Mouse (Mus musculus) olfactory bulb, adult 2 months (tissue): ENCODE data around the gene Sgms2. TPM values are rescaled to one million over a fixed set of nuclear protein-coding genes. Genes with fewer than 3 reads are reported as not detected.

ENCODE experiments used
- H3K27ac ChIP-seq: fragments of 200-500 bp; 2 replicates; pipeline ENCODE4 v1.5.1; 2012; ENCODE audit warnings: low read depth, low read length; ENCODE audit not compliant: insufficient read depth
- H3K4me1 ChIP-seq: fragments of 200-500 bp; 2 replicates; pipeline ENCODE4 v1.6.1; 2012; ENCODE audit warnings: low read length; ENCODE audit not compliant: control insufficient read depth, insufficient read depth
- H3K4me3 ChIP-seq: fragments of 200-500 bp; 2 replicates; pipeline ENCODE4 v1.5.1; 2012; ENCODE audit warnings: mild to moderate bottlenecking, low read depth, low read length, moderate library complexity; ENCODE audit not compliant: insufficient read depth
- CTCF ChIP-seq: fragments of 200-500 bp; IDR thresholded peaks from 2 replicates; pipeline ENCODE4 v1.5.1; 2012; ENCODE audit warnings: low read depth, mild to moderate bottlenecking, low read length, moderate library complexity; ENCODE audit not compliant: insufficient read depth
- POLR2A ChIP-seq: fragments of 200-500 bp; IDR thresholded peaks from 2 replicates; pipeline ENCODE4 v1.6.1; 2012; ENCODE audit warnings: mild to moderate bottlenecking, low read depth, low read length, moderate library complexity; ENCODE audit not compliant: insufficient read depth
- WGBS: fragments of 180-500 bp; shearing (Covaris S2); methylation state at CpG from one replicate; pipeline ENCODE4 v1.1.7; 2018; 5-methylcytosine and 5-hydroxymethylcytosine counted together
- polyA plus RNA-seq: library from polyadenylated mRNA; stranded (reverse); fragments of >200 nt; gene quantifications from 2 replicates; pipeline ENCODE4 v1.2.4, GENCODE M21; 2012; ENCODE audit warnings: low replicate concordance; ENCODE audit not compliant: missing spikeins, insufficient read depth, insufficient read length

Sgms2 gene
- polyA plus RNA-seq, 1 experiment: not detected

GRCm38 (mm10) chr3:131310572-131310971, 180.6 kb downstream of the Sgms2 start:
- Histone ChIP-seq H3K4me1 (no peaks in the 10 kb centered on the region), H3K4me3 (no peak overlapping the region), H3K27ac (no peak overlapping the region)
- WGBS: 96% methylated on average over 4 of the region's 4 CpGs
- TF ChIP-seq CTCF: no peak
- TF ChIP-seq POLR2A: no peak

- Histone ChIP-seq H3K27ac (no peak overlapping the region), H3K4me3 (no peak overlapping the region), H3K4me1 (no peaks in the 10 kb centered on the region)
- WGBS: 92% methylated on average over 3 of the region's 3 CpGs
- TF ChIP-seq POLR2A (no peak), CTCF (no peak)
Measured at GRCm38 (mm10) chr3:131307811-131308210, 183.4 kb downstream of the Sgms2 start.

- TF ChIP-seq CTCF (no peak), POLR2A (no peak)
- Histone ChIP-seq H3K4me3 (no peak overlapping the region), H3K4me1 (peaks cover 1% of the 10 kb centered on the region; the same call in 1 of the 2 replicates), H3K27ac (no peak overlapping the region)
- 96% methylated on average over 7 of the region's 7 CpGs for WGBS
Measured at GRCm38 (mm10) chr3:131306255-131306654, 185.0 kb downstream of the Sgms2 start.

- WGBS: 10% methylated on average over 5 of the region's 5 CpGs
- Histone ChIP-seq H3K4me3 (peak overlapping the region; percentile 91), H3K4me1 (peaks cover 9% of the 10 kb centered on the region), H3K27ac (peak overlapping the region; percentile 22; the same call in 1 of the 2 replicates)
- TF ChIP-seq POLR2A: no peak; the same call in 1 of the 2 replicates
- TF ChIP-seq CTCF: no peak
Measured at GRCm38 (mm10) chr3:131303320-131303714, 187.9 kb downstream of the Sgms2 start.

GRCm38 (mm10) chr3:131302452-131303319, 188.5 kb downstream of the Sgms2 start, which contains the start of gene Cyp2u1:
Gene Cyp2u1, minus strand, starts transcription at chr3:131303227.
- under 1% methylated on average over 71 of the region's 71 CpGs for WGBS
- H3K27ac ChIP-seq: peak within 1 kb of the TSS; percentile 72
- H3K4me1 ChIP-seq: peaks cover 9% of the 10 kb centered on the region
- peak within 1 kb of the TSS; percentile 91 for H3K4me3 ChIP-seq
- TF ChIP-seq POLR2A (peak; percentile 85), CTCF (no peak)

- no peak overlapping the region for H3K27ac ChIP-seq
- 7% methylated on average over 6 of the region's 6 CpGs for WGBS
- peaks cover 9% of the 10 kb centered on the region for H3K4me1 ChIP-seq
- no peak for TF ChIP-seq POLR2A
- TF ChIP-seq CTCF: no peak
- H3K4me3 ChIP-seq: no peak overlapping the region
Measured at GRCm38 (mm10) chr3:131299908-131300307, 191.3 kb downstream of the Sgms2 start.

GRCm38 (mm10) chr3:131299078-131299477, 192.1 kb downstream of the Sgms2 start:
- 79% methylated on average over 9 of the region's 9 CpGs for WGBS
- no peak overlapping the region for H3K4me3 ChIP-seq
- TF ChIP-seq POLR2A: no peak
- no peak for TF ChIP-seq CTCF
- no peak overlapping the region for H3K27ac ChIP-seq
- H3K4me1 ChIP-seq: peaks cover 9% of the 10 kb centered on the region

- H3K27ac ChIP-seq: no peak overlapping the region
- H3K4me1 ChIP-seq: peaks cover 9% of the 10 kb centered on the region
- H3K4me3 ChIP-seq: no peak overlapping the region
- TF ChIP-seq CTCF (no peak), POLR2A (no peak)
- 91% methylated on average over 7 of the region's 7 CpGs for WGBS
Measured at GRCm38 (mm10) chr3:131296893-131297292, 194.3 kb downstream of the Sgms2 start.

- WGBS: 81% methylated on average over 12 of the region's 12 CpGs
- H3K4me1 ChIP-seq: peaks cover 6% of the 10 kb centered on the region
- H3K27ac ChIP-seq: no peak overlapping the region
- TF ChIP-seq POLR2A (no peak), CTCF (no peak)
- H3K4me3 ChIP-seq: no peak overlapping the region
Measured at GRCm38 (mm10) chr3:131295513-131296200, 195.6 kb downstream of the Sgms2 start.
